Mouse (Mus musculus): Measurements from ENCODE around the gene Mllt3. TPM values are rescaled to one million over a fixed set of nuclear protein-coding genes. Genes with fewer than 3 reads are reported as not detected.

The Mllt3 gene
- total RNA-seq, 1 experiment from 2014 or later, result 30.6 TPM

DNA sequence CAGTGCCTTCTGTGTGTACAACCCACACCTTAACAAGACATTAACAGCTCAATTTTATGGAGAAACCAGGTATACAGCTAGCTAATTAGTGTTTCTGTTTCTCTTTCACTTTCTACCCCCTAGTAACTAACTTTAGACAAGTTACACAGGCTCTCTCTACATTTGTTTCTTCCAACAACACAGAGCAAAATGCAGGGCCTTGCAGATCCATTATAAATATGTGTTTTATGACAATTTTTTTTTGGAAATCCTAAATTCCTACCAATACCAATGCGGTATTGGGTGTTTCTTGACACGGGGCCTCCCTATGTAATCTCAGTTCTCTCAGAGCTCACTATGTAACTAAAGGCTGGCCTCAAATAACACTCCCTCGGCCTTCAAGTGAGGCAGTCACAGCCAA is 139.7 kb downstream of the Mllt3 start:
- ATAC-seq (replicated peaks; ENCODE audit: low read depth, poor library complexity, severe bottlenecking), result no peak

DNA sequence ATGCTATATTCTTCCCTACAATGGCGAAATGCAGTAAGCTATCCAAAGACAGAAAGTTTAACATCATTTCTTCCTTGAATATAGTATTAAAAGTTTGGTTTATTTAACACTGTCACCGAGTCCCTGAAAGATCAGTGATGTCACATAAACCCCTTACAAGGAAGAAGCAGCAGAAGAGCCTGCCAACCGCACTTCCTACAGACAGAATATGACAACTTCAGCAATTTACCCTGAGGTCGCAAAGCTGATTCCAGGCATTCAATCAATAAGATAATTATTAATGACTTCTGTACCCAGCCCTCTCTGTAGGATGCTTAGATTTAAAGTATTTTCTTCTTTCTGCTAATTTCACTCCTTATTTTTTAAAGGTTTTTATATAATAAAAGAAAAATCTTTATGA is 140.2 kb downstream of the Mllt3 start:
- 0 out of 2 replicates have a peak, but pooled peaks have one; percentile 54 for ATAC-seq (replicated peaks; ENCODE audit: low read depth, poor library complexity, severe bottlenecking)

DNA sequence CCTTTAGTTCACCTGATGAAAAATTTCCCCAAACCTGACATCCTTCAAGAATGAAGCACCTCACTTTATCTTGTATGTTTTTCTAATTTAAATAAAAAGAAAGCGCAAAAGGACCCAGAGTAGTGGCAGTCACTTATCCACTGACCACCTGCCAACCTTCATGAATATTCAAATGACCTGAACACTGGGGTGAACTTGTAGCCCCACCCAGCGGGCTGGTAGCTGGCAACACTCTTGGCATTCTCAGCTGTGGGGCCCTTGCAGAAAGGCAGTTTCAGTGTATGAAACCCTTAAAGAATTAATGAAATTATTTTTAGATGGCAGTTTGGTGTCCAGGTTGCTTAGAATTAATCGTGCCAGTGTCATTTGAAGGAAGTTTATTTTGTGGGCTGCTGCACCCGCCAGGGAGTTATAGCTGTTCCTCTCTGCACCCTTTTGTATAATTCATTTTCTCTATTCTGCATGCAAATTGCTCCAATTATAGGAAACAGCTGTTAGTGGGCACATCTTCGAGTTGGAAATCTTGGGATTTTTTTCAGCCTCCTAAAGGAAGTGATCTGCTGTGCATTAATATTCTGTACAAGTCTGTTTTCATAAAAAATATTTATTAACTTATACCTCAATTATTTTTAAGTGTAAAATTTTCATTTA is 149.8 kb downstream of the Mllt3 start:
- no peak for ATAC-seq (replicated peaks; ENCODE audit: low read depth, poor library complexity, severe bottlenecking)

GRCm38 (mm10) chr4:87881995-87882394 is 151.2 kb downstream of the Mllt3 start:
- ATAC-seq (replicated peaks; ENCODE audit: low read depth, poor library complexity, severe bottlenecking), result no peak

DNA sequence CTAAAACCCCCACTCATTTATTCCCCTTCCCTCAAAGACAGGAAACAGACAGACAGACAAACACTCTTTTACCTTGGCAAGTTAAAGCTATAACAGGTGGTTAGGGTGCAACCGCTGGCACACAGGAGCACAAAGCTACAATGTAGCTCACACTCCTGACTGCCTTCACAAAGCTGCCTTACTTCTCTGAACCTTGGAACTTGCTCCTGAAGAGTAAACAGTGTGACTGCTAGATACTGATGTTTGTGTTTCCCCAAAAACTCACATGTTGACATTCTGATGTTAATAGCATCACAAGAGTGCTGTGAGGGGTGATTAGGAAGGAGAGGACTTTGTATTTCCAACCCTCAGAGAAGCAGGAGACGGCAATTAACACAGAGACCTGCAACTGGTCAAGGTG is 151.6 kb downstream of the Mllt3 start:
- no peak for ATAC-seq (replicated peaks; ENCODE audit: low read depth, poor library complexity, severe bottlenecking)

DNA sequence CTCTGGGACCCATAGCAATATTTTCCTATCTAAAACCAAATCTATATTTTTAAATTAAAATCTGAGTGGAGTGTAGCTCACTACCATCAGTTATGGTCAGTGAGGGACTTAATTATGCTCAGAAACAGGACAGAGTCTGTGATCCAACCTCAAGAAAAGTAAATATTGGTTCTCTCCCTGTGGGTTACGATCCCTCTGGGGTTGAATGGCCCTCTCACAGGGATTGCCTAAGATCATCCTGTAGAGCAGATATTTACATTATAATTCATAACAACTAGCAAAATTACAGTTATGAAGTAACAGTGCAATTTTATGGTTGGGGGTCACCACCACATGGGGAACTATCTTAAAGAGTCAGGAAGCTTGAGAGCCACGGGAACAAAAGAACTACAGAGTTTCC is 152.9 kb downstream of the Mllt3 start:
- no peak for ATAC-seq (replicated peaks; ENCODE audit: low read depth, poor library complexity, severe bottlenecking)

GRCm38 (mm10) chr4:87878701-87879100 is 154.5 kb downstream of the Mllt3 start:
- no peak for ATAC-seq (replicated peaks; ENCODE audit: low read depth, poor library complexity, severe bottlenecking)

DNA sequence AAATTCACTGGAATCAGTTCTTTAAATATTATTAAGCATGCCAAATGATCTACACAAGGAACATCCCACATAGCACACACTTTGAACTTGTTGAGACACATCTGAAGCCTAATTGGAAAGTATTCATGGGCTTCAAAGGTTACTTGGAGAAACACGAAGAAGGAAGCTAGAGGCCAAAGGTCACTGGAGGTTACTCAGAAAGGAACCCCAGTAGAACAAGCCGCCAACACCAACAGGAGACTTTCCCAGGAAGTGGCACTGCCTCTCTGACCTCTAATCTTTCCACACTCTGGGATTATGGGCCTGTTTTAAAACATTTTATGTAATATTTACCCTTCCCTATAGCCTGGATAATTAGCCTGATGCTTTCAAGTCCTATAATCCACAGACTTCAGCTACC is 162.6 kb downstream of the Mllt3 start:
- no peak for ATAC-seq (replicated peaks; ENCODE audit: low read depth, poor library complexity, severe bottlenecking)

- no peak for ATAC-seq (replicated peaks; ENCODE audit: low read depth, poor library complexity, severe bottlenecking)
These were observed 166.6 kb downstream of the Mllt3 start for GRCm38 (mm10) chr4:87866564-87866963.

DNA sequence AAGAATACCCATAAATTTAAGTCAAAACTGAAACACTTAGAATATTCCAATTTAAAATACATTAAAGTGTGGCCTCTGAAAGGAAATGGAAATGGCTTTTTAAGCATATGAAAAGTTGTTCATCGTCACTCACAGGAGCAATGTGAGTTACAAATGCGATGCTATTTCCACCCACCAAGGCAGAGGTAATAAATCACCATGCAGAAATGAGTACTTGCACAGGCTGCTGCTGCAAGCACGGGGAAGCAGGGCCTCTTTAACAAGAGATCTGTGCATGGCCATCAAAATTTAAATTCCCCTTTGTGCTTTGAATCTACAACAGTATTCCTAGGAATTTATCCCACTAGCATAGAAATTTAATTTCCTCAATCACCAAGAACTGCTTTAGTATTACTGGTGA is 167.3 kb downstream of the Mllt3 start:
- ATAC-seq (replicated peaks; ENCODE audit: low read depth, poor library complexity, severe bottlenecking), result no peak

- ATAC-seq (replicated peaks; ENCODE audit: low read depth, poor library complexity, severe bottlenecking), result no peak
These were observed 168.1 kb downstream of the Mllt3 start for GRCm38 (mm10) chr4:87865041-87865440.

GRCm38 (mm10) chr4:87863212-87863611 is 170.0 kb downstream of the Mllt3 start:
- peak; percentile 45 for ATAC-seq (replicated peaks; ENCODE audit: low read depth, poor library complexity, severe bottlenecking)

DNA sequence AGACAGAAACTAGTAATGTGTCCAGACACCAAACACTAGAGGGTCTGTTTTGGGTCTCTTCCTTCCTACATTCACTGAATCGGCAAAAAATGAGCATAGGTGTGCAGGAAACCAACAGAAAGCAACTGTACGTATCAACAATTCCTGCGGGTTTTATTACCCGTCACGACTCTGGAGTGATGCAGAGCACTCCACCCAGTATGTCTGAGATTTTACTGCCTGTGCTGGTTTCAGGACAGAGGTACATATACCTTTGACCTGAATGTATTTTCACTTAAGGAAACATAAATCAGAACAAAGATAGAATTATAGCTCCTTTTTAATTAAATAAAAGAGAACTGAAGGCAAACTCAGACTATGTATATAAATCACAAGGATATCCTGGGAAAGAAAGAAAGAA is 172.4 kb downstream of the Mllt3 start:
- no peak for ATAC-seq (replicated peaks; ENCODE audit: low read depth, poor library complexity, severe bottlenecking)

DNA sequence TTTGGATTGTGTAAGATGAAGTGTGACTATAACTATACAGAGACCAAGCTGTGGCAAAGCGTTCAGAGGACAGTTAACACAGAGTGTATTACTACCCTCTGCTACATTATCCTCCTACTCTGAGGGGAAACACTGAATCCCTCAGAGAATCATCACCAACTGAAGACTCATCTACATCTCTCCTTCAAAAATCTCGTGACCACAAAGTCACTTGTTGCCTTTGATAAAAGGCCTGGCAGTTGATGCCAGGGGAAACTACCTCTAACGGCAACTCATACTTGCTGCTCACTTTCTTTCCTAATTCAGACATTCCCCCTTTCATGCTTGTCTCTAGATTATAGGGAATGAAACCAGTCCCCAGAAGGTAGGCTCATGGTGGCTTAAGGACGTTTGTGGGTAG is 174.0 kb downstream of the Mllt3 start:
- ATAC-seq (replicated peaks; ENCODE audit: low read depth, poor library complexity, severe bottlenecking), result peak; percentile 33; the same call in 1 of the 2 replicates

DNA sequence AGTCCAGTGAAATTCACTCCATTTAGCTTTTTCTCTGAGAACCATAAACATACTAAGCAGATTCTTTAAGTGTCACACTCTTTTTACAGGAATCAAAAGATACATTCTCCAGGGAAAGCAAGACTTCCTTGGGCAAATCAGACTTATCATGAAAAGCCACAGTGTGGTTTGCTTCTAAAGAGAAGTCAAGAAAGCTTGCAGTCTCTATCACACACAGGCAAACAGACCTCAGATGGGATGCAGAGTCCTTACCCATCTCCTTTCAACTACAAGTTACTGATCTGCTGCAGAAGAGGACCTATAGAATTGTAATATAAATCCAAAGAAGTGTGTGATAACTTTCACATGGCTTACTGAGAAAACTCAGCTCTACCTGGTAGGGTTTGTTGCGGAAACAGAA is 175.2 kb downstream of the Mllt3 start:
- ATAC-seq (replicated peaks; ENCODE audit: low read depth, poor library complexity, severe bottlenecking), result 0 out of 2 replicates have a peak, but pooled peaks have one; percentile 26

DNA sequence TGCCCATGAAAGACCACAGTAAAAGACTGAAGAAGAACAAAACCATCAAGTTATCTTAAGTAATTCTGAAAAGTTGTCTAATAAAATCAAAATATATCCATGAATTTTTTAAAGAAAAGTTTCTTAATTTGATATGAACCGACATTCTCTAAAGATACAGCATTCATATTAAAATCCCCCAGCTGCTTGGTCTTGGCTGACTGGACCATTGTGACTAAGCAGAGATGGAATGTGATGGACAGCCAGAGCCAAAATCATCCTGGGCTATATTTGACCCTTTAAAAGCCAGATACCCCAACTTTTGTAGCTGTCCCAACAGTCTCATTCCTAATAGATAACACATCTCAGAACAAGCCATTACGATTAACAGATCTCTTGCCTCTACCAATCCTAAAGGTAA is 180.7 kb downstream of the Mllt3 start:
- no peak for ATAC-seq (replicated peaks; ENCODE audit: low read depth, poor library complexity, severe bottlenecking)

- ATAC-seq (replicated peaks; ENCODE audit: low read depth, poor library complexity, severe bottlenecking), result no peak
These were observed 183.1 kb downstream of the Mllt3 start for GRCm38 (mm10) chr4:87850051-87850450.

DNA sequence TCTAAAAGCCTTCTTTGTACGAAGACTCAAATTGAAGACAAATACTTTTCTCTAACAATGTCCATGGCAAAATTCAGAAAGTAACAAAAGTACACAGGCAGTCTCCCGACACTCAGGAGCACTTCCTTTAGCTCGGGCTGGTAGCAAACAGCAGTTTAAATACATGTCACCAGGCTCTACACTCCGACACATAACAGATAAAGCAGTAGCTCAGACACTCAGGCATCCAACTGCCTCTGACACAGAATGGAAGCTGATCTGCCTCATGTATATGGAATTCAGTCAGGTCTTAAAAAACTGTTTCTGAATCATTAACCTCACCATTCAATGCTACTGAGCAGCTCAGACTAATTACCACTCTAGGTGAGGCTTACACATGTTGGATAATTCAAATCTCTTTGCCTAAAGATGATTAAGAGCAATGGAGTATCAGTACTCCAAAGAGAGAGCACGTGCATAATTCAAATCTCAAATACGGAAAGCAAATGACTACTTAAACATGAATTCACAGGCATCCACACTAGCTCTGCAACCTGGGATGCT is 188.4 kb downstream of the Mllt3 start:
- ATAC-seq (replicated peaks; ENCODE audit: low read depth, poor library complexity, severe bottlenecking), result no peak

DNA sequence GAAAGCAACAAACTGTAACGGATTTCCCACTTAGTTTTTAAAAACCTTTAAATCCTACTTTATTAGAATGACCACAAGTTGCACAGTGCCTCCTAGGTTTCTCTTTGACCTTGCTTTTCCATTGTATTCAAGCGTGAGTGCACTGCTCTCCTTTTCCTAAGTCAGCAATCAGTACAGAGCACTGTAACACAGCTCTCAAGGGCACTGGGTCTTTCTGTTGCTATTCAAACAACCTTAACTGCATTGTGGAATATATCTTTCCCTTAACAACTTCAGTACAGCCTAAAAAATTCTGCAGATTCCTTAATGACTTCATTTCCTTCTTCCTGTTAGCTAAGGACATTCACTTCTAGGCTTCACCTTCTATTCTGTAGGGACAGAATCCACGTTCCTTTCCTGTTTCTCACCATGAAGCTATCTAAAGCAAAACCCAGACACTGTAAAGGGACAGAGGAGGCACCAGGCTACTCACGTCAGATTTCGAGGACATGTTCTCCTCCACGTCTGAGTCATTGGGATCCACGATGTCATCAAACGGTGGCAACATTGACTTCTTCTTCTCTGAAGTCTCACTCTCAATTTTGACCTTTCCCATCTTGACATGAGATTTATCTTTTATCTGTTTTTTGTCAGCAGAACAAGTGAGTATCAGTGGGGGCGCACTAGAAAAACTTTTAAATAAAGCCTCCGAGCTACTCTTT is 192.8 kb downstream of the Mllt3 start:
- no peak for ATAC-seq (replicated peaks; ENCODE audit: low read depth, poor library complexity, severe bottlenecking)

DNA sequence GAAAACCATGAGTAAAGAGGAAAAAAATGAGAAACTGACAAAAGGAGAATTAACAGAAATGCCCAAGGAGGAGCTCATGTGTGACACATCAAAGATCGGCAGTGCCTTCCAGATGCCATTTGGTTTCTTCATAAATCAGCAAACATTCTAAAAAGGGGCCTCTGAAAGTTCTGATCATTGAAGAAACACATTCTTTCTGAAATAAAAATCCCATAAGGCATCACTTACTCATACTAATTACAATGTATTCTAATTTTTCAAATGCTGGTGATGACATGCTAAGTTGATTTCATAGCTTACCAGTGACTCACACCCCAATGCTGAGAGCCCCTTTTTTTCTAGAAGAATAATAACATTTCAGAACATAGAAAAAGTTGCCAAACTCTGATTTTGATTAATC is 194.4 kb downstream of the Mllt3 start:
- ATAC-seq (replicated peaks; ENCODE audit: low read depth, poor library complexity, severe bottlenecking), result no peak

- no peak for ATAC-seq (replicated peaks; ENCODE audit: low read depth, poor library complexity, severe bottlenecking)
These were observed 195.4 kb downstream of the Mllt3 start for GRCm38 (mm10) chr4:87837471-87838361.
